Mouse (Mus musculus) midbrain, postnatal 0 days (tissue): ENCODE measurements around the gene Pcdh9. TPM values are rescaled to one million over a fixed set of nuclear protein-coding genes. Genes with fewer than 3 reads are reported as not detected.
A peak's percentile ranks its signal among the peaks of the same experiment; 100 is the strongest.

Experiments used
- ATAC-seq: fragments of 200-750 bp; cut with Nextera tagmentation; 2 replicates; pipeline ENCODE4 v1.8.0; 2017; ENCODE audit warnings: moderate number of reproducible peaks, mild to moderate bottlenecking, moderate TSS enrichment, moderate library complexity; ENCODE audit not compliant: low FRiP score
- DNase-seq: peaks from one replicate; pipeline ENCODE4 v3.0.0-alpha.2; 2015; ENCODE audit warnings: low spot score
- H3K27ac ChIP-seq: fragments of 300-500 bp; sonication (generic); 2 replicates; pipeline ENCODE4 v1.5.1; 2014; ENCODE audit warnings: low read depth, mild to moderate bottlenecking, low read length, mixed read lengths
- H3K27me3 ChIP-seq: fragments of 300-500 bp; sonication (generic); 2 replicates; pipeline ENCODE4 v1.6.1; 2014; ENCODE audit warnings: low read length, control low read depth, mixed read lengths; ENCODE audit not compliant: insufficient read depth
- H3K36me3 ChIP-seq: fragments of 300-500 bp; sonication (generic); 2 replicates; pipeline ENCODE4 v1.6.1; 2014; ENCODE audit warnings: low read length, control low read depth, mixed read lengths; ENCODE audit not compliant: insufficient read depth
- H3K4me1 ChIP-seq: fragments of 300-500 bp; sonication (generic); 2 replicates; pipeline ENCODE4 v1.6.1; 2014; ENCODE audit warnings: mild to moderate bottlenecking, control low read depth, antibody characterized with exemption, low read length, mixed read lengths; ENCODE audit not compliant: insufficient read depth
- H3K4me2 ChIP-seq: fragments of 300-500 bp; sonication (generic); 2 replicates; pipeline ENCODE4 v1.6.1; 2014; ENCODE audit warnings: low read depth, mild to moderate bottlenecking, low read length, mixed read lengths; ENCODE audit not compliant: poor library complexity, severe bottlenecking
- H3K4me3 ChIP-seq: fragments of 300-500 bp; sonication (generic); 2 replicates; pipeline ENCODE4 v1.5.1; 2014; ENCODE audit warnings: low read depth, mild to moderate bottlenecking, low read length, moderate library complexity
- H3K9ac ChIP-seq: fragments of 300-500 bp; sonication (generic); replicated peaks from 2 replicates; pipeline ENCODE4 v1.6.1; 2014; ENCODE audit warnings: mild to moderate bottlenecking, low read length, moderate library complexity, mixed read lengths; ENCODE audit not compliant: poor library complexity, severe bottlenecking
- H3K9me3 ChIP-seq: fragments of 300-500 bp; sonication (generic); 2 replicates; pipeline ENCODE4 v1.6.1; 2016; ENCODE audit warnings: low read length, control low read depth
- CTCF ChIP-seq: IDR thresholded peaks from 2 replicates; pipeline ENCODE4 v1.5.1; 2016; ENCODE audit warnings: antibody characterized with exemption, mild to moderate bottlenecking
- WGBS: fragments of 180-500 bp; shearing (Covaris S2); extraction: QIAGEN DNeasy Blood & Tissue Kit; methylation state at CpG from one replicate; pipeline ENCODE4 v1.1.7; 2014; 5-methylcytosine and 5-hydroxymethylcytosine counted together
- polyA plus RNA-seq: library from polyadenylated mRNA; unstranded; fragments of >200 nt; fragmentation: Nextera tagmentation; extraction: Ambion mirVana; gene quantifications from 2 replicates; pipeline ENCODE4 v1.2.1, GENCODE M21; 2015
- total RNA-seq: library from RNA; depleted of rRNA; stranded (reverse); fragments of >200 nt; gene quantifications from 2 replicates; pipeline ENCODE4 v1.2.3, GENCODE M21; 2014

Pcdh9 gene
- total and polyA plus RNA-seq, 2 experiments from 2014 or later, result 149 to 164 TPM

- Histone ChIP-seq H3K4me3 (no peak overlapping the region), H3K9me3 (no peaks in the 10 kb centered on the region), H3K36me3 (no peaks in the 10 kb centered on the region), H3K27ac (no peak overlapping the region), H3K27me3 (no peaks in the 10 kb centered on the region), H3K4me1 (no peaks in the 10 kb centered on the region), H3K4me2 (no peak overlapping the region), H3K9ac (no peak overlapping the region)
- TF ChIP-seq CTCF, result no peak
- 95% methylated on average over 6 of the region's 6 CpGs for WGBS
- ATAC-seq (no peak), DNase-seq (no peak)
Observed at GRCm38 (mm10) chr14:93058799-93059198, 831.7 kb downstream of the Pcdh9 start.

- H3K4me3 ChIP-seq, result no peak overlapping the region
- H3K9me3 ChIP-seq, result no peaks in the 10 kb centered on the region
- no peak for DNase-seq
- H3K27ac ChIP-seq, result no peak overlapping the region
- TF ChIP-seq CTCF, result no peak
- no peaks in the 10 kb centered on the region for H3K4me1 ChIP-seq
- no peaks in the 10 kb centered on the region for H3K27me3 ChIP-seq
- no peaks in the 10 kb centered on the region for H3K36me3 ChIP-seq
- no peak overlapping the region for H3K4me2 ChIP-seq
- H3K9ac ChIP-seq, result no peak overlapping the region
- 82% methylated on average over 3 of the region's 3 CpGs for WGBS
- ATAC-seq, result no peak
Observed at GRCm38 (mm10) chr14:93055997-93056396, 834.5 kb downstream of the Pcdh9 start.

- no peak for DNase-seq
- no peak for TF ChIP-seq CTCF
- Histone ChIP-seq H3K4me3 (no peak overlapping the region), H3K4me2 (no peak overlapping the region), H3K9me3 (no peaks in the 10 kb centered on the region), H3K4me1 (no peaks in the 10 kb centered on the region), H3K36me3 (no peaks in the 10 kb centered on the region), H3K27me3 (no peaks in the 10 kb centered on the region), H3K9ac (no peak overlapping the region), H3K27ac (no peak overlapping the region)
- 76% methylated on average over 6 of the region's 6 CpGs for WGBS
- no peak for ATAC-seq
Observed at GRCm38 (mm10) chr14:93040591-93040990, 849.9 kb downstream of the Pcdh9 start.

- Histone ChIP-seq H3K36me3 (no peaks in the 10 kb centered on the region), H3K9me3 (no peaks in the 10 kb centered on the region), H3K9ac (no peak overlapping the region), H3K4me1 (no peaks in the 10 kb centered on the region), H3K4me3 (no peak overlapping the region), H3K27ac (no peak overlapping the region), H3K4me2 (no peak overlapping the region), H3K27me3 (no peaks in the 10 kb centered on the region)
- no peak for TF ChIP-seq CTCF
- WGBS, result 70% methylated on average over 8 of the region's 8 CpGs
- ATAC-seq (no peak), DNase-seq (peak; percentile 47)
Observed at GRCm38 (mm10) chr14:93039326-93040221, 850.9 kb downstream of the Pcdh9 start.

- Histone ChIP-seq H3K36me3 (no peaks in the 10 kb centered on the region), H3K27ac (no peak overlapping the region), H3K4me3 (no peak overlapping the region), H3K27me3 (no peaks in the 10 kb centered on the region), H3K4me1 (no peaks in the 10 kb centered on the region), H3K4me2 (no peak overlapping the region), H3K9ac (no peak overlapping the region), H3K9me3 (no peaks in the 10 kb centered on the region)
- peak; percentile 93 for DNase-seq
- 29% methylated on average over 5 of the region's 5 CpGs for WGBS
- TF ChIP-seq CTCF, result peak; percentile 31
- ATAC-seq, result peak; percentile 72; the same call in 1 of the 2 replicates
Observed at GRCm38 (mm10) chr14:93009147-93010064, 881.1 kb downstream of the Pcdh9 start.
